Mouse (Mus musculus) gastrocnemius, postnatal 10 days (tissue): ENCODE data around the gene Fam189a1. TPM values are rescaled to one million over a fixed set of nuclear protein-coding genes. Genes with fewer than 3 reads are reported as not detected.

Experiments used
- DNase-seq: peaks from one replicate; pipeline ENCODE4 v3.0.0; 2021; ENCODE audit warnings: mixed read lengths
- total RNA-seq, 2 experiments: library from RNA; stranded (reverse); gene quantifications; 2 replicates each; pipeline ENCODE4 v1.2.3; 2021

Gene Fam189a1
- total RNA-seq, 2 experiments from 2014 or later = 0.11 to 0.56 TPM

DNA sequence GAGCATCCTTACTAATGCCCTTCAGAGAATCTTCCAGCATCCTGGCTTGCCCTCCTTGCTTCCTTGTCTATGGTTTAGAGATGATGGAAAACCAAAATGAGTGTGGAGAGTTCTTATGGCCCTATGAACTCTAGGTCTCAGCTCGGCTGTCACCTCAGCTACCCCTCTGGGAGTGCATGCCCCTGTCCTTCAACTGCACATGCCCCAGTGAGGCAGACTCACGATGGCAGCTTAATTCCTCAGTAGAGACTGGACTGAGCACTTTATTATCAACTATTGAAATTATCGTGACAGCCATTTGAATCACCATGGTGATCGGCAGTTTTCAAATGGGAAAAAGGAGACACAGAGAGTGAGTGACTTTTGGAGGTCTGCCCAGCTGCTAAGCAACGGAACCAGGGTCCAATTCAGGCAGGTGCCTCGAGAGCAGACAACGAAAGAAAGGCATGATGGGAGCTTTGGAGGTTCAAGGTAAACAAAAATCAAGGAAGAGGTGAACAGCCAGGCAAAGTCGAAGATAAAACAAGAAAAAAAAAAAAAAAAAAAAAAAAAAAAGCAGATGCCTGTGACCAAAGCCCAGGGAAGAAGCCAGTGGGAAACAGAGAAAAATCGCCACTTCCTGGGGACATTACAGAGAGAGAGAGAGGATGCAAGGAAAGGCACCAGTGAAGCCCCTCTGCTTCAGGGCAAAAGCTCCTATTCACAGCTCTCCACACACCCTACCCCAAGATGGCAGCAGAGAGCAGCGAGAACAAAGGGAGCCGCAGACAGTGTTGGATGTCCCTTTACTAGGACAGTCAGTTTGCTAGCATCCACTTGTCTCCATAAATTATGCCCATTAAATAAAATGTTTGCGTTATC, 206.2 kb downstream of the Fam189a1 start:
- DNase-seq = peak; percentile 46

DNA sequence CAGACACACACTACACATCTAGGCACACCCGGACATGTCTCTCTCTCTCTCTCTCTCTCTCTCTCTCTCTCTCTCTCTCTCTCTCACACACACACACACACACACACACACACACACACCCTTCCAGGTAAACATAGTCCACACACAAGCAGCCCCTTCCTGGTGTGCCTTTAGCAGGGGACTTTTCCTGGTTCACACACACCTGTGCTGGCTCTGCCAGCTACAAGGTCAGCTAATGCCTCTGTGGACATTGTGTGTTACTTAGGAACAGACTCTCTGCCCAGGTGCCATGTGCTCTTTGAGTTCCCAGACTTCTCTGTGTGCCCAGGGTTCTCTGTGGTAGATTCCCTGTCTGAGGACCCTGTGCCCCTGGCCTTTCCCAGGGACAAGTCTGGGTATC, 206.9 kb downstream of the Fam189a1 start:
- no peak for DNase-seq

- no peak for DNase-seq
These were observed 211.7 kb downstream of the Fam189a1 start for GRCm38 (mm10) chr7:64944686-64945085.

DNA sequence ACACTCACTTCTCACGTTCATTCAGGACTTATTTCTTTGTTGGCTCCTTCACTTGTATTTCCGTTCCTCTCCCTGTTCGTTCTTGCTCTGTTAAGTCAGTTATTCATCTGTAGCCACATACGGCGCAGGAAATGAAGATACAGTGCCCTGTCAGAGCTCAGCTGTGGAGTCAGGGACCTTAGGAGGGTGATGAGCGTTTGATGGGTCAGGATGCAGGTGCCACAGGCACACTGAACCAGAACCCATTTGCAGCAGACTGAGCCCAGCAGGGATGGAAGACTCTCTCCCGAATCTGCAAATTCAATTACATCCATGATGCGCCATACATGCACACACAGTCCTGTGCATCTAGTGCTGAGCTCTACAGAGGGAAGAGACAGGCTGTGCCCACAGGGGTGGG, 212.2 kb downstream of the Fam189a1 start:
- DNase-seq = no peak

DNA sequence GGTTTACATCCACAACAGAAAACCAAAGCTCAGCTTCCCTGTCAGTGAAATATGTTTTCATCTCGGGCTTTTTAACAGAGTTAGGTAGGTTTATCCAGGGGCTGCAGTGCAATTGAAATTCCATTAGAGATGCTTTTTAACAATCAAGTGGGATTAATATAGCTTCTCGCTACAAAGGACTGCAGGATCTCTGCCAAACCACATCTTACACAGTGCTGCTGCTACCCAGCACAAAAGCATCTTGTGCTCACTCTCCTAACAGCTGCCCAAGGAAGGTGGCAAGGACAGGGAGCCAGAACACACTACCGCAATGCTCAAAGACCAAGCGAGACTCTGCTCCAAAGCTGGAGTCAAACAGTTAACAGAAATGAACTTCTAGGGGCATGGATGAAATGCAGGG, 219.4 kb downstream of the Fam189a1 start:
- DNase-seq = no peak

- no peak for DNase-seq
These were observed 222.3 kb downstream of the Fam189a1 start for GRCm38 (mm10) chr7:64934115-64934514.

- no peak for DNase-seq
These were observed 225.4 kb downstream of the Fam189a1 start for GRCm38 (mm10) chr7:64930980-64931379.

DNA sequence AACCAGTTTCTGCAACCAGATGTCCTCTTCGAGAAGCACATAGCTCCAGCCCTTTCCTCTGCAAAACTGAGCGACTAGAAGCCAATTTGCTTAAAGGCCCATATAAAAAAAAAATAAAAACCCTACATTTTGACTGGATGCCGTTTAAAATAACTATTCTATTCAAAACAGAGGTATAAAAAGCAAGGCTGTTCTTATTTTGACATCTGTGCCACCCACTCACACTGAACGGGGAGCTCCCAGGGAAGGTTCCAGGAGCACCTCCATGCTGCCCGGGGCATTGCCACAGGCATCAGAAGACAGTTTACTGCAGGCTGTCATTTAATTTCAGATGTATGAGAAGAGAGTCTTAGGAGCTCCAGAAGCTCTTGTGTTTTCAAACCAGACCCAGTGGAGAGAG, 232.5 kb downstream of the Fam189a1 start:
- DNase-seq = no peak

GRCm38 (mm10) chr7:64921189-64921588, 235.2 kb downstream of the Fam189a1 start:
- no peak for DNase-seq

GRCm38 (mm10) chr7:64920735-64921134, 235.6 kb downstream of the Fam189a1 start:
- no peak for DNase-seq

DNA sequence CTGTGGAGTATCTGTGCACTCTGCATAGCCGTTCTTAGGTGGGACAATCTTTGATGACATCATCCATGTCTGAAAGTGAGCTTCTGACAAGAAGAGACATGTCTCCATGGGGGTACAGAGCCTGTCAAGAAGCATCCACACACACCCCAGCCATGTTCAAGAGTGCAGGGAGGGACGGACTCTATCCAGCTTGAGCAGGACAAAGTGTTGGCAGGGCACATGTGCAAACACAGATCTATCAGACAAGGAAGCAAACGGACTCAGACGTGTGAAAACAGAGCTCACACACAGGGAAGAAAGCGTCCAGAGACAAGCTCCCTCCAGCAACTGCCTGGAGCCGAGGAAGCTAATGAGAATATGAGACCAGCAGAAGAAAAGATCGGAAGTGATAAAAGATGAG, 239.7 kb downstream of the Fam189a1 start:
- no peak for DNase-seq

- no peak for DNase-seq
These were observed 241.2 kb downstream of the Fam189a1 start for GRCm38 (mm10) chr7:64915121-64915520.

- no peak for DNase-seq
These were observed 244.4 kb downstream of the Fam189a1 start for GRCm38 (mm10) chr7:64911945-64912344.

- DNase-seq = no peak
These were observed 246.2 kb downstream of the Fam189a1 start for GRCm38 (mm10) chr7:64910208-64910607.

DNA sequence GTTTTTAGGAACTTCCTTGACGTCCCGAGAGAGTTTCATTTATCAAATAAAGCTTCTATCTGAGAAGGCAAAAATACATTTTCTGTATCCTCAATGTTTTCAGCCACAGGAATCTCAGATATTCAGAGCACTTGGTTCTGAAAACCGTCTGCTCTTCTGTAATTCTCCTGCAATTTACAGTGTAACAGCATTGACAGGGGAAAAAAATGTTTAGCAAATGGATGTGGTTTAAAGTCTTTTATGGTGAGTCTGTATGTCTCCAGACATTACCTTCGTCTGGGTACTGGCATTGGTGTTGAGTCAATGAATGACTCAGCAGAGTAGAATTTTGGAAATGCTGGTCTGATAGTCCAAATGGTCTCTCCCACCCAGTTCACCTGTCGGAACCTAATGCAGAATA, 249.4 kb downstream of the Fam189a1 start:
- no peak for DNase-seq

DNA sequence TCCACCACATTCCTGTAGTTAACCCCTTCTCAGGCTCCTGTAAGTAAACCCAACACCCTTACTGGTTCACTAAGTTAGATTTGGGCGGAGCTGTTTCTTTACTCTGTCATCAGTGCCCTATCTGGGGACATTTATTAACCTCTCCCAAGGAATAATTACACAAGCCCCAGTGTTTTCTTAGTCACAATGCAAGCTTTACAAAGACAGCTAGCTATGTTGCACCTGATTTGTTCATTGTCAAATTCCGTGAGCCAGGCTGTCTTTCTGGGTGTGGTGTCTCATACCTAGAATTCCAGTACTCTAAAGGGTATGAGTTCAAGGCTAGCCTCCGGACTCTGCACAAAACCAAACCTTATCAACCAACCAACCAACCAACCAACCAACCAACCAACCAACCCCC, 250.9 kb downstream of the Fam189a1 start:
- no peak for DNase-seq

DNA sequence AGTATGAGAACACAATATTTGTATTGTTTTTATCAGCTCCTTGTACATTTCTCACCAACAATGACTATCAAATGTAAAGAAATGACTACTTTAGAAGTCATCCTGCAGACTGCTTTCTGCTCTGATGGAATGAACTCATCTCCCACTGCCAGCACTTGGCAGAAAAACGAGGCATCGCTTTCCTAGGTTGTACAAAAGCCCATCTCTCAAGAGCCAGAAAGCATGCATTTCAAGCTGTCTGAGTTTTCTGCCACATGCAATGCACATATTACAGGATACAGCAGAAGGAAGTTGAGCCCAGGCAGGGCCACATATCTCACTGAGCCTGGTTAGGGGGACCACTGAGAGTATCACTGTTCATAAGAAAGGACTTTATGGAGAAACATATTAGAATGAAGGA, 256.1 kb downstream of the Fam189a1 start:
- DNase-seq = no peak

GRCm38 (mm10) chr7:64896587-64896986, 259.8 kb downstream of the Fam189a1 start:
- DNase-seq = no peak

DNA sequence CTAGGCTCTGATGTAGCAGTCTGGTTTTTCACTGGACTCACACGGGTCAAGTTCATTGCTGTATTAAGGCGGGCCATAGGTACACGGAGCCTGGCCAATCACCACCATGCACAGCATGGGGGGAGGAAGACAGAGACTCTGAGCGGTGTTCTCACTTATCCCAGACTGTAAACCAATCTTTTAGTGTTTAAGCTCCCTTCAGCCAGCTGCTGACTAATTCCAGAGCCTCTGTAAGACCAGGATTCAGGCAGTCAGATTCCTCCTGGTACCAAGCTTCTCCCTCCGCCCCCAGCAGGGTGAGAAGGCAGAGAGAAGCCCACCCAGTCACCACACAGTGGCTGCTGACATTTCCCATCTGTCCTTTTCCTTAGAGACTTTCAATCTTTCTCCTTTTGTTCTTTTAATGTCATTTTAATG, 260.7 kb downstream of the Fam189a1 start:
- no peak for DNase-seq

GRCm38 (mm10) chr7:64891139-64891538, 265.2 kb downstream of the Fam189a1 start:
- no peak for DNase-seq

DNA sequence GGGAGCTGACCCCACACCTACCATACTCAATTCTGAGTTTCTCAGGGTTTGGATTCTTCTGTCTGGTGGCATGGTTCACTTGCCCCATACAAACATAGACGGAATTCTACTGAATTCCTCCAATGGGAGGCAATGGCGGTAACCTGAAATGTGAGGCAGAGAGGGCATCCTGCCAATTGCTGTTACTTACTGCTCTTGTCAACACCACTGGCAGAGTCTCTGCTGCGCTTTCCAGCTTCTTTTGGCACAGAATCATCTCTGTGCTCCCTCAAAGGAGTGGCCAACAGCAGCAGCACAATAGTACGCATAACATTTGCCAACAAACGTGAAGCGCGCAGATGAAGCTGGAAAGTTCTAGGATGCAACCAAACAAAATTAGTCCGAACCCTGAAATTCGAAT, 266.5 kb downstream of the Fam189a1 start:
- DNase-seq = peak; percentile 33

DNA sequence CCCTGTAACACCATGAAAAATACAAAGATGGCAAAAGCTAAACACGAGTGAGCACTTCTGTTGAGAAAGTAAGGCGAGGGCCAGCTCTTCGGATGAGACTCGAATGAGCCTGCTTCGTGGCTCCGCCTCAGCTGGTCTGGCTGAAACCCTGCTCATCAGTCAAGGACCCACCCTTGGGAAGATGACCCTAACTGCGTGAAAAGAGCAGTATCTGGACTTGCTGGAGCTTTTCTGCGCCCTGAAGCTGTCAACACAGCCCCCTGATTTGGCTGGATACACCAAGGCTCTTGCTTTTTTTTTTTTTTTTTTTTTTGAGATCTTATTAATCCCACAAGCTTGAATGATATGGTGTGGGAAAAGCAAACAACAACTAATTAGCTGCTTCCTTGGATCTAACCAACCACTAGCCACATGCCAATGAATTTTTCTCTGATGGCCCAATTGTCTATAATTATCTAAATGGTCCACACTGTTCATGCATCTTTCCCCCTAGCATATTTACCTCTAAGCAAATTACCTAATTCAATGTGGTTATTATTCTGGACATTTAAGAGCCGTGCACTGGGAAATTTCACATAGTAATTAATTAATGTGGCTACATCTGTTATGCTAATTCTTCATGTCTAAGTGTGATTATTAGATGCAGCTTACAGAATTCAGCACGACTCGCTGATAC, 272.0 kb downstream of the Fam189a1 start:
- DNase-seq = no peak

DNA sequence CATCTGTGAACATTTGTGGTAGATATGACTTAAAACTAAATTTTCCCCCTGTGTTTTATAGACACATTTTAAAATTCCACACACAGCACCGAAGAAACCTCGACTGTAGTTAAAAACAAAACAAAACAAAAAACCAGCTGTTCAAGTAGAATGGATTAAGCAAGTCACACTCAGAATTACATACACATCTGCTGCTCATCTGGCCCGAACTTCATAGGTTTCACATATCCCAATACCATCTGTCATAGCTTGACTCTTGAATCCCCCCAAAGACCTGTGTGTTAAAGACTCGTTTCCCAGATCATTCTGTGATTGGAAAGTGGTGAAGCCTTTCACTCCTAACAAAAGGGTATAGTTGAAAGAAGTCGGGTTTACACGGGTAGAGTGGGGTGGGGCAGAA, 274.1 kb downstream of the Fam189a1 start:
- DNase-seq = no peak

DNA sequence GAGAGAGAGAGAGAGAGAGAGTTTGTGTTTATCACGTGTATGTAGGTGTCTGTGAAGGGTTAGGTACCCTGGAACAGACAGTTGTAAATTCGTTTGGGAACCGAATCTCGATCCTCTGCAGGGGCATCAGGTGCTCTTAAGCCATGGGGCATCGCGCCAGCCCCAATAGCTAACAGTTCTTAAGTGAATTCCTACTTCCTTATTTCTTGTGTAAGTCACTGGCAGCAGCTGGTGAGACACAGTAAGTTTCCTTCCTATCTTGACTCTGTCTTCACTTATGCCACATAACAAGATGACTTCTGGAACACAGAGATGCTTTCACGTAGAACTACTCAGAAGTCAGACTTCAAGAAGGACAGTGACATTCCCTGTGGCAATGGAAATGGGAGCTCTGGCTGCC, 275.0 kb downstream of the Fam189a1 start:
- no peak for DNase-seq
